In the genomic region with DNA sequence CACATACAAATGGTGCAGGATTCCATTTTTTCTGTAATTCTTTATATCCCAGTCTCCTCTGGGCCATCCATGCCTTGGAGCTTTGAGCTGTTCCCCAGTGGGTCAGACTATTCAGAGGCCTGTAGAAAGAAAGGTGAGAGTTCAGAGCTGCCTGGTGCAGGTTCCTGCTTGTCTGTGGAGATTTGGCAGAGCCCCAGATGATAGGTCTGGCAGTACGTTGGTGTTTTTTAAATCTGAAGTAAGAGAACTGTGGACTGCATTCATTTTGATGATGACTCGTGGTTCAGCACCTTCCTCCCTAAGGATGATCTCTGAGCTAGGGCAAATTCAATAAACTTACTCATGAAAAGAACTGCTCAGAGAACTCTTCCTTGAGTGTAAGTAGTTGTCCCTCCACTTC, we compare ENCODE assay signal across 19 mouse cellular contexts. TPM values are rescaled to one million over a fixed set of nuclear protein-coding genes. Genes with fewer than 3 reads are reported as not detected.
DNase-seq lines count a peak whose midpoint lies in the region; ATAC-seq and TF ChIP-seq lines count a peak whose summit lies in the region.
"Had no signal": no experiment of that assay in that cellular context is flagged by ENCODE, and none has a peak within 500 bp of the region (broad histone marks: within the 10 kb centered on the region; RNA-seq: fewer than 3 reads in every experiment).

No protein-coding gene starts in this region.

- H3K4me3 ChIP-seq in kidney, adult 2 months (ENCODE audit: insufficient read depth, low read depth, low read length) = no peak overlapping the region
- H3K4me3 ChIP-seq in kidney, embryonic 14.5 days (ENCODE audit: low read length) = no peak overlapping the region
- H3K4me3 ChIP-seq in midbrain, embryonic 10.5 days = no peak overlapping the region
- H3K4me3 ChIP-seq: embryonic facial prominence, embryonic 10.5 days; forebrain, embryonic 10.5 days; gastrocnemius, adult 2 months; heart, embryonic 12.5 days; hindbrain, embryonic 15.5 days had no signal

- 42% methylated on average over 2 of the region's 2 CpGs for WGBS in kidney, adult 2 months
- WGBS in kidney, embryonic 14.5 days = 82% methylated on average over 2 of the region's 2 CpGs
- 90% methylated on average over 2 of the region's 2 CpGs for WGBS in midbrain, embryonic 10.5 days

- no peak for TF ChIP-seq CTCF in kidney, adult 2 months (conservative IDR thresholded peaks at IDR 0.05; ENCODE audit: insufficient read depth, insufficient read length, low read depth, low read length)

- no peak overlapping the region for H3K4me2 ChIP-seq in kidney, embryonic 14.5 days (replicated peaks; ENCODE audit: low read depth, low read length)
- H3K4me2 ChIP-seq: heart, embryonic 12.5 days; hindbrain, embryonic 15.5 days had no signal

- H3K9me3 ChIP-seq in kidney, embryonic 14.5 days (ENCODE audit: control insufficient read depth, low read length) = no peaks in the 10 kb centered on the region
- no peaks in the 10 kb centered on the region for H3K9me3 ChIP-seq in midbrain, embryonic 10.5 days (replicated peaks)
- H3K9me3 ChIP-seq: embryonic facial prominence, embryonic 10.5 days; forebrain, embryonic 10.5 days; heart, embryonic 12.5 days; hindbrain, embryonic 15.5 days had no signal

- no peaks in the 10 kb centered on the region for H3K36me3 ChIP-seq in kidney, adult 2 months (ENCODE audit: control insufficient read depth, insufficient read depth, low read length)
- H3K36me3 ChIP-seq in kidney, embryonic 14.5 days (ENCODE audit: control insufficient read depth, insufficient read depth, low read length) = no peaks in the 10 kb centered on the region
- no peaks in the 10 kb centered on the region for H3K36me3 ChIP-seq in midbrain, embryonic 10.5 days
- H3K36me3 ChIP-seq: embryonic facial prominence, embryonic 10.5 days; forebrain, embryonic 10.5 days; heart, embryonic 12.5 days; hindbrain, embryonic 15.5 days had no signal

- H3K27me3 ChIP-seq in kidney, adult 2 months (replicated peaks; ENCODE audit: control insufficient read depth, insufficient read depth, low read length) = no peaks in the 10 kb centered on the region
- H3K27me3 ChIP-seq in kidney, embryonic 14.5 days (ENCODE audit: control insufficient read depth, insufficient read depth, low read length) = no peaks in the 10 kb centered on the region
- no peaks in the 10 kb centered on the region for H3K27me3 ChIP-seq in midbrain, embryonic 10.5 days (ENCODE audit: low read depth, poor library complexity, severe bottlenecking)
- H3K27me3 ChIP-seq: heart, embryonic 12.5 days; hindbrain, embryonic 15.5 days had no signal

- peak; percentile 46 for DNase-seq in kidney, adult 2 months
- DNase-seq in kidney, postnatal 36 days = peak; percentile 36 to 53
- no peak for DNase-seq in kidney, adult 8-10 months
- DNase-seq in NIH3T3 (ENCODE audit: low read depth) = peak; percentile 7
- no peak for DNase-seq in left cerebral cortex, postnatal 10 days (ENCODE audit: extremely low spot score in 1 of 2, low spot score in 2 of 2)
- no peak for DNase-seq in midbrain, embryonic 10.5 days (ENCODE audit: low spot score)
- DNase-seq: adrenal gland, adult 2 months; adrenal gland, postnatal 36 days; cerebellum, adult 2 months; gastrocnemius, adult 2 months; gastrocnemius, postnatal 25 days; heart, postnatal 36 days had no signal

- intact Hi-C loops in left cerebral cortex, postnatal 10 days (cut with DNase I) = no loop called here

- H3K27ac ChIP-seq in kidney, adult 2 months (ENCODE audit: insufficient read depth, low read depth, low read length) = peak overlapping the region; percentile 34
- H3K27ac ChIP-seq in kidney, embryonic 14.5 days (ENCODE audit: low read depth, low read length) = no peak overlapping the region
- H3K27ac ChIP-seq in midbrain, embryonic 10.5 days (replicated peaks) = no peak overlapping the region
- H3K27ac ChIP-seq: embryonic facial prominence, embryonic 10.5 days; forebrain, embryonic 10.5 days; gastrocnemius, adult 2 months; hindbrain, embryonic 15.5 days had no signal

- no peak overlapping the region for H3K9ac ChIP-seq in kidney, embryonic 14.5 days (ENCODE audit: low read depth, low read length)
- H3K9ac ChIP-seq: heart, embryonic 12.5 days; hindbrain, embryonic 15.5 days had no signal

- ATAC-seq in kidney, embryonic 14.5 days (ENCODE audit: low FRiP score, low TSS enrichment) = no peak
- ATAC-seq: activated CD4-positive, CD25-positive, alpha-beta regulatory T cell, adult 4 months; forebrain, embryonic 14.5 days had no signal

- H3K4me1 ChIP-seq in kidney, adult 2 months (ENCODE audit: control insufficient read depth, insufficient read depth, low read length) = peaks cover 24% of the 10 kb centered on the region
- peaks cover 3% of the 10 kb centered on the region; the same call in 1 of the 2 replicates for H3K4me1 ChIP-seq in kidney, embryonic 14.5 days (ENCODE audit: control insufficient read depth, insufficient read depth, low read length)
- peaks cover 21% of the 10 kb centered on the region for H3K4me1 ChIP-seq in midbrain, embryonic 10.5 days

- no peak for TF ChIP-seq POLR2A in kidney, adult 2 months (IDR thresholded peaks at IDR 0.05; ENCODE audit: low read depth, low read length)

RNA-seq across cellular contexts. Expression of a gene that starts 44.8 kb away (rescaled TPM):
- polyA plus RNA-seq in kidney, adult 2 months (2012; rRNA removed) = 2,267 and 2,428 TPM in 2 replicates
- polyA plus RNA-seq in kidney, embryonic 14.5 days (2014; fragmentation: Nextera tagmentation; extraction: Ambion mirVana) = 166 and 280 TPM in 2 replicates
- 100 to 1,000 TPM; 622 to 655 TPM for total RNA-seq in left cerebral cortex, postnatal 10 days (2021)
- polyA plus RNA-seq in midbrain, embryonic 10.5 days (2016; fragmentation: Nextera tagmentation; extraction: Ambion mirVana) = 39.6 and 43.5 TPM in 2 replicates

Comparison
In these comparisons a context has a peak if more than half of its experiments do, and no peak if none do; other contexts are left out.
1. DNase-seq: peak in kidney, adult 2 months (single experiment), kidney, postnatal 36 days (2 of 2) and NIH3T3 (single experiment); none in kidney, adult 8-10 months (0 of 2), left cerebral cortex, postnatal 10 days (0 of 2) and midbrain, embryonic 10.5 days (single experiment).